Mouse (Mus musculus) gastrocnemius, adult 8-10 months (tissue): ENCODE measurements around the gene Tcf21. TPM values are rescaled to one million over a fixed set of nuclear protein-coding genes. Genes with fewer than 3 reads are reported as not detected.

Experiments
- DNase-seq, 2 experiments: peaks; one replicate each; pipeline ENCODE4 v3.0.0; 2022; ENCODE audit warnings: low spot score in 2 of 2
- total RNA-seq, 4 experiments: library from RNA; stranded (reverse); gene quantifications; 2 replicates each; pipeline ENCODE4 v1.2.4; 2022

The Tcf21 gene
- total RNA-seq, result not detected

- DNase-seq, result no peak
Measured at GRCm38 (mm10) chr10:22819871-22820590, at the start of gene Tcf21. Tcf21 (minus strand) TSS chr10:22820174.

- no peak for DNase-seq
Measured at GRCm38 (mm10) chr10:22868386-22868918, 48.5 kb upstream of the Tcf21 start.

GRCm38 (mm10) chr10:22867210-22867609 lies 47.2 kb upstream of the Tcf21 start:
- no peak for DNase-seq

- no peak for DNase-seq
Measured at GRCm38 (mm10) chr10:22858111-22858510, 38.1 kb upstream of the Tcf21 start.

GRCm38 (mm10) chr10:22854330-22854729 lies 34.4 kb upstream of the Tcf21 start:
- no peak for DNase-seq

- DNase-seq, result no peak
Measured at GRCm38 (mm10) chr10:22845351-22845750, 25.4 kb upstream of the Tcf21 start.

- no peak for DNase-seq
Measured at GRCm38 (mm10) chr10:22844731-22845130, 24.8 kb upstream of the Tcf21 start.

GRCm38 (mm10) chr10:22843440-22844361 lies 23.7 kb upstream of the Tcf21 start:
- DNase-seq, result no peak

GRCm38 (mm10) chr10:22842781-22843439 lies 22.9 kb upstream of the Tcf21 start:
- no peak for DNase-seq

- DNase-seq, result no peak
Measured at GRCm38 (mm10) chr10:22842113-22842512, 22.1 kb upstream of the Tcf21 start.

GRCm38 (mm10) chr10:22826244-22826643 lies 6.3 kb upstream of the Tcf21 start:
- DNase-seq, result no peak

GRCm38 (mm10) chr10:22822896-22823295 lies 2.9 kb upstream of the Tcf21 start:
- DNase-seq, result no peak

- no peak for DNase-seq
Measured at GRCm38 (mm10) chr10:22822486-22822885, 2.5 kb upstream of the Tcf21 start.

GRCm38 (mm10) chr10:22821709-22822108 lies 1.7 kb upstream of the Tcf21 start:
- no peak for DNase-seq

- DNase-seq, result no peak
Measured at GRCm38 (mm10) chr10:22821267-22821666, 1.3 kb upstream of the Tcf21 start.

- DNase-seq, result no peak
Measured at GRCm38 (mm10) chr10:22820841-22821240, 867 bp upstream of the Tcf21 start.

- no peak for DNase-seq
Measured at GRCm38 (mm10) chr10:22819239-22819870, 619 bp downstream of the Tcf21 start.

GRCm38 (mm10) chr10:22818600-22819238 lies 1.3 kb downstream of the Tcf21 start:
- DNase-seq, result no peak

- no peak for DNase-seq
Measured at GRCm38 (mm10) chr10:22817976-22818375, 2.0 kb downstream of the Tcf21 start.

- DNase-seq, result no peak
Measured at GRCm38 (mm10) chr10:22817561-22817960, 2.4 kb downstream of the Tcf21 start.
